Mouse (Mus musculus) kidney, adult 18-20 months (tissue): Measurements from ENCODE around the gene Gmeb2.

Experiments used
- DNase-seq: peaks from one replicate; pipeline ENCODE4 v3.0.0; 2021

Gmeb2 gene

DNA sequence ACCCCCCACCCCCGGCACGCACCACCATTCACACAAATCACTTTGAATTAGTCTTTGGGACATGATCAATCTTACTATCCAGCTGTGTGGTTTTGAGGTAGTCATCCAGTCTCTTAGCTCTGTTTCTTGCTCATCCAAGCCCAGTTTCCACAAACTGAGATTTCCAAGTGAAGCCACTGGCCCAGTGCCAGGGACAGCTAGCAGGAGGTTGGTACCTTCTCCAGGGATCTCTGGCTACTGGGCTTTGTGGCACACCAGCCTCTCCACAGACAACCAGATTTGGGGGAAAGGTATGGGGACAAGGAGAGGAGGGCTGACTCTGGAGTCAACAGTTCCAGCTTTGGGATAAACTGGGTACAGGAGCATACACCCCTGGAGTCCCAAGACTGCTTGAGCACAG lies 67.5 kb downstream of the Gmeb2 start:
- peak; percentile 23 for DNase-seq

GRCm38 (mm10) chr2:181219538-181220216 lies 68.2 kb downstream of the Gmeb2 start, which contains the start of gene Fndc11:
Fndc11 (plus strand) TSS chr2:181220013.
- DNase-seq = peak; percentile 82

- DNase-seq = no peak
Measured at GRCm38 (mm10) chr2:181218881-181219485, 68.9 kb downstream of the Gmeb2 start.

- no peak for DNase-seq
Measured at GRCm38 (mm10) chr2:181216037-181216436, 71.8 kb downstream of the Gmeb2 start.

DNA sequence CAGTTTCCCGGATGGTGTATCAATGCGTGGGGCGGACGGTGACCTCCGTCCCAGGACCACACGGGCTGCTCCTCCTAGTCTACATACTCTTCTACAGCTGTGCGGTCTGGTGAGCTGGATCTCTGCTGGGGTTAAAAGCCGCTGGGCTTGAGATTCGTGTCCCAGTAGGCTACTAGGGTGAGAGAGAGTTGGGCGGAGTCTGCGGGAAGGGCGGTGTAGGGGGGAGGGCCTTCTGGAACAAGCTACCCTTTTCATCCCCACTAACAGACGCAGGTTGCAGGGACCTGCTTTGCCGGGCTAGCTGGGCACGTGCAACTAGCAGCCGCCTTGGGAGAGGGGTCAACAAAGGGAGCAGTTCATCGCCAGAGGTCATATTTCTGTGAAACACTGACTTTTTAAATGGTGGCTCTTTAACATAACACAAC lies 74.8 kb downstream of the Gmeb2 start, which contains the start of gene Srms:
TSS of gene Srms (minus strand) at position 165 of the 425 bp plus-strand sequence.
- peak; percentile 57 for DNase-seq

DNA sequence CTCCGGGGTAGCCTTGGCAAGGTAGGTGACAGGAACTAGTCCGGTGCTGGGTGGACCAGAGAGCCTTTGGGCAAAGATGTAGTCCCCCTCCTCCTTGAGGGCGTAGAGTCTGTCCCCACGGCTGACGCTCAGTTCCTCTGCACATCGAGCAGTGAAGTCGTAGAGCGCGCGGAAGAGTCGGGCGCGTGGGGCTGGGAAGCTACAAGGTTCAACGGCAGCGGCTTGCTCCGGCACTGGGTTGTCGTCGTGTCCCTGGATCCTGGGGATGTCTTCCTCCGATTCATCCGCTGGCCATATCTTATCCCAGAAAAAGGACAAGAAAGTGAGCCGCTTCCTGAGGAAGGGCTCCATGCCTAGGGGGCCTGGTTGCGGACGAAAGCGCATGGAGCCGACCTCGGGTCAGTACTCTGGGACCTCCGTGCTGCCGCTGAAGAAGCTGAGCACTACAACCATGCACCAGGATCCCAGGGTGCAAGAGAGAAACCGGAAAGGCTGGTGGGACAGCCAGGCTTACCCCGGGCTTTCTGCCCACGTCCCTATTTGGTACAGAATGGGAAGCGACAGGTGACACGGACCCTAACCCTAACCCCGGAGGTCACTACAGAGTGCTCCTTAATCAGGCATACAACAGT lies 75.3 kb downstream of the Gmeb2 start:
- DNase-seq = peak; percentile 19

DNA sequence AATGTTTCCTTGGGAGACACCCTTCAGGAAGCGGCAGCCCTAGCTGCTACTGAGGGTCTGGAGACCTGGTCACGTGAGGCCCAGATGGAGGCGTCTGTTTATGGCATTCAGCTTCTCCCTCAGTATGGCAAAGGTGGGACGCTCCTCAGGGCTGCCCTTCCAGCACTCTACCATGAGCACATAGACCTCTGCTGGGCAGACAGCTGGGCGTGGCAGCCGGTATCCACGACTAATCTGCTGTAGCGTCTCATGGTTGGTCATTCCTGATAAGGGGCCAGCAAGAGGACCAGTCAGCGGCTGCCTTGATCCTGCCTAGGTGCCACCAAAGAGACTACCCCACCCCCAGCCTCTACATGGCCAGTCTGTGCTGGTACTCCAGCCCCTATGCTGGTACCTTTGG lies 81.7 kb downstream of the Gmeb2 start:
- DNase-seq = no peak

DNA sequence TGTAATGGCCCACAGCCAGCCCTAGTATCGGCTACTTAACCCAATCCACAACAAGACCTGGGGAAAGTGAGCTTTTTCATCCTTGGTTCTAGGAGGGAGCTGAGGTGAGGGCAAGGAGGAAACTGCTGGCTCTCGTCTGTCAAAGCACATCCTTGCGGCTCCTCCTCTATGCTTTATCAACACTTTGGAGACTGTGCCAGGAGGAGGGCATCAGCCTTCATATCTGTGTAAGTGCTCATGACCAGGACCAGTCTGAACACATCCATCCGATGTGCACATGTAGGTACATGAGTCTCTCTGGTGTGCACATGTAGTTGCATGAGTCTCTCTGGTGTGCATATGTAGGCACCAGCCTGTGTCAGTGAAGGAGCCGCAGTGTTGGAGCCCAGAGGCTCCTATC lies 82.2 kb downstream of the Gmeb2 start:
- no peak for DNase-seq

- DNase-seq = no peak
Measured at GRCm38 (mm10) chr2:181202886-181203285, 84.9 kb downstream of the Gmeb2 start.

- DNase-seq = no peak
Measured at GRCm38 (mm10) chr2:181202422-181202821, 85.4 kb downstream of the Gmeb2 start, which contains the start of gene Ptk6. Ptk6 (minus strand) TSS chr2:181202789.

DNA sequence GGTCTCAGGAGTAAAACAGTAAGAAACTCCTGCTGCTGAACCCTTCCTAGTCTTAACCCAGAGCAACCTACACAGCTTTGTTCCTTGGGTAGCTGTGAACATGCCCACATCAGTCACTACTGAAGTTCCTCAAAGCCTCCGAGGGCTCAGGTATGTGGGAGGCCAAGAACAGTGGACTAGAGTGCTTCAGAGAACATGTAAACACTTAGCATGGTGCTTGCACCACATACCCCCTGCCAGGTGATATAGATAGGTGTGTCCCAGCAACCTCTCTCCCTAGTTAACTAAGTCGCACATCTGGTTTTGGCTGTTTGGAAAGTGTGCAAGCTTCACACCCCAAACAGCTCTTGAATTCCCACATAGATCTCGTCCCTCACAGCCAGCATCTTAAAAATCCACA lies 86.2 kb downstream of the Gmeb2 start:
- no peak for DNase-seq
